Mouse (Mus musculus) C2C12 (cell line): Measurements from ENCODE around the gene Inpp5e. TPM values are rescaled to one million over a fixed set of nuclear protein-coding genes. Genes with fewer than 3 reads are reported as not detected.

ENCODE experiments used
- H3K27me3 ChIP-seq: one replicate; pipeline ENCODE4 v1.6.1; 2011; ENCODE audit not compliant: control insufficient read depth, insufficient read depth, insufficient read length
- H3K36me3 ChIP-seq: one replicate; pipeline ENCODE4 v1.6.1; 2011; ENCODE audit not compliant: control insufficient read depth, insufficient read depth
- H3K4me3 ChIP-seq: one replicate; pipeline ENCODE4 v1.5.1; 2011; ENCODE audit warnings: mild to moderate bottlenecking, control low read depth; ENCODE audit not compliant: poor library complexity, insufficient read depth, severe bottlenecking
- H3K79me2 ChIP-seq: one replicate; pipeline ENCODE4 v1.6.1; 2011; ENCODE audit not compliant: control insufficient read depth, insufficient read depth
- H3K79me3 ChIP-seq: one replicate; pipeline ENCODE4 v1.6.1; 2011; ENCODE audit warnings: low read depth, control low read depth
- H3ac ChIP-seq: one replicate; pipeline ENCODE3; 2011; ENCODE audit warnings: low read depth; ENCODE audit not compliant: control insufficient read depth, insufficient read length
- CEBPB ChIP-seq: IDR thresholded peaks from one replicate; pipeline ENCODE4 v1.6.1; 2011; ENCODE audit warnings: low read depth, mild to moderate bottlenecking, control low read depth, moderate library complexity
- CTCF ChIP-seq: IDR thresholded peaks from one replicate; pipeline ENCODE4 v1.5.1; 2011; ENCODE audit not compliant: control insufficient read depth, insufficient read depth, insufficient read length
- FOSL1 ChIP-seq: IDR thresholded peaks from one replicate; pipeline ENCODE4 v1.8.0; 2011; ENCODE audit warnings: mild to moderate bottlenecking, low read length; ENCODE audit not compliant: poor library complexity, insufficient read depth, severe bottlenecking
- MAX ChIP-seq: IDR thresholded peaks from one replicate; pipeline ENCODE4 v1.6.1; 2011; ENCODE audit warnings: mild to moderate bottlenecking, control low read depth
- MYOD1 ChIP-seq: IDR thresholded peaks from one replicate; pipeline ENCODE4 v1.6.1; 2011; ENCODE audit warnings: low read depth; ENCODE audit not compliant: control insufficient read depth, insufficient read length
- MYOG ChIP-seq: IDR thresholded peaks from one replicate; pipeline ENCODE4 v1.6.1; 2011; ENCODE audit not compliant: control insufficient read depth, insufficient read length; ENCODE audit errors: extremely low read depth
- USF1 ChIP-seq: IDR thresholded peaks from one replicate; pipeline ENCODE4 v1.6.1; 2011; ENCODE audit warnings: low read depth, mild to moderate bottlenecking, control low read depth, moderate library complexity
- polyA plus RNA-seq: library from polyadenylated mRNA; unstranded; fragments of >200 nt; fragmentation: generic; extraction: Trizol; gene quantifications from one replicate; pipeline ENCODE4 v1.2.1, GENCODE M21; 2012; ENCODE audit warnings: missing spikeins

Inpp5e gene
- polyA plus RNA-seq, 1 experiment = 8.3 TPM

- Histone ChIP-seq H3K79me3 (no peaks in the 10 kb centered on the region), H3K79me2 (no peaks in the 10 kb centered on the region), H3ac (no peak overlapping the region), H3K4me3 (no peak overlapping the region), H3K27me3 (no peaks in the 10 kb centered on the region), H3K36me3 (peaks cover 62% of the 10 kb centered on the region)
- no peak for TF ChIP-seq CTCF
Measured at GRCm38 (mm10) chr2:26364738-26365465, 44.1 kb downstream of the Inpp5e start.

- Histone ChIP-seq H3K79me3 (no peaks in the 10 kb centered on the region), H3K4me3 (no peak overlapping the region), H3K27me3 (no peaks in the 10 kb centered on the region), H3K36me3 (peaks cover 49% of the 10 kb centered on the region), H3K79me2 (no peaks in the 10 kb centered on the region), H3ac (no peak overlapping the region)
- TF ChIP-seq MAX (no peak), MYOG (no peak), USF1 (no peak), FOSL1 (no peak), CTCF (no peak), MYOD1 (no peak), CEBPB (no peak)
Measured at GRCm38 (mm10) chr2:26363481-26363880, 45.5 kb downstream of the Inpp5e start.

- peaks cover 44% of the 10 kb centered on the region for H3K36me3 ChIP-seq
- no peaks in the 10 kb centered on the region for H3K79me2 ChIP-seq
- TF ChIP-seq CEBPB (no peak), FOSL1 (no peak), CTCF (no peak), MYOG (no peak), MAX (no peak), USF1 (no peak)
- no peaks in the 10 kb centered on the region for H3K27me3 ChIP-seq
- no peak overlapping the region for H3K4me3 ChIP-seq
- no peak overlapping the region for H3ac ChIP-seq
- H3K79me3 ChIP-seq = no peaks in the 10 kb centered on the region
Measured at GRCm38 (mm10) chr2:26362991-26363390, 46.0 kb downstream of the Inpp5e start.

- Histone ChIP-seq H3K79me3 (no peaks in the 10 kb centered on the region), H3ac (no peak within 1 kb of the TSS), H3K36me3 (peaks cover 24% of the 10 kb centered on the region), H3K27me3 (no peaks in the 10 kb centered on the region), H3K4me3 (no peak within 1 kb of the TSS), H3K79me2 (no peaks in the 10 kb centered on the region)
- TF ChIP-seq MYOD1 (no peak), MYOG (no peak), FOSL1 (no peak), CTCF (no peak), USF1 (no peak)
Measured at GRCm38 (mm10) chr2:26360772-26361171, 48.2 kb downstream of the Inpp5e start, which contains the start of gene Card9. Gene Card9 (minus strand): TSS chr2:26360918.

GRCm38 (mm10) chr2:26359983-26360382, 49.0 kb downstream of the Inpp5e start:
- no peaks in the 10 kb centered on the region for H3K79me2 ChIP-seq
- peaks cover 16% of the 10 kb centered on the region for H3K36me3 ChIP-seq
- no peak for TF ChIP-seq MAX
- TF ChIP-seq FOSL1 = no peak
- no peak for TF ChIP-seq CEBPB
- no peak overlapping the region for H3K4me3 ChIP-seq
- H3K79me3 ChIP-seq = no peaks in the 10 kb centered on the region
- H3ac ChIP-seq = no peak overlapping the region
- H3K27me3 ChIP-seq = no peaks in the 10 kb centered on the region

GRCm38 (mm10) chr2:26358667-26359320, 50.2 kb downstream of the Inpp5e start:
- H3K79me3 ChIP-seq = no peaks in the 10 kb centered on the region
- peaks cover 4% of the 10 kb centered on the region for H3K36me3 ChIP-seq
- no peaks in the 10 kb centered on the region for H3K27me3 ChIP-seq
- no peak overlapping the region for H3ac ChIP-seq
- no peak overlapping the region for H3K4me3 ChIP-seq
- H3K79me2 ChIP-seq = no peaks in the 10 kb centered on the region
- TF ChIP-seq MAX = no peak
- no peak for TF ChIP-seq CTCF
- TF ChIP-seq MYOD1 = no peak
- no peak for TF ChIP-seq MYOG
- no peak for TF ChIP-seq USF1
- TF ChIP-seq FOSL1 = no peak
- no peak for TF ChIP-seq CEBPB
